Mouse (Mus musculus): ENCODE data around the gene Szt2.

Gene Szt2

GRCm38 (mm10) chr4:118351828-118352227 lies 57.2 kb downstream of the Szt2 start:
- no peak for TF ChIP-seq GATA4 (IDR thresholded peaks at IDR 0.05; ENCODE audit: insufficient replicate concordance, low read length)

GRCm38 (mm10) chr4:118350864-118351263 lies 58.2 kb downstream of the Szt2 start:
- no peak for TF ChIP-seq GATA4 (IDR thresholded peaks at IDR 0.05; ENCODE audit: insufficient replicate concordance, low read length)

- no peak for TF ChIP-seq GATA4 (IDR thresholded peaks at IDR 0.05; ENCODE audit: insufficient replicate concordance, low read length)
Measured at GRCm38 (mm10) chr4:118347529-118348309, 61.4 kb downstream of the Szt2 start.

- no peak for TF ChIP-seq GATA4 (IDR thresholded peaks at IDR 0.05; ENCODE audit: insufficient replicate concordance, low read length)
Measured at GRCm38 (mm10) chr4:118341447-118341846, 67.6 kb downstream of the Szt2 start.

GRCm38 (mm10) chr4:118336658-118337057 lies 72.4 kb downstream of the Szt2 start:
- TF ChIP-seq GATA4 (IDR thresholded peaks at IDR 0.05; ENCODE audit: insufficient replicate concordance, low read length) = no peak

GRCm38 (mm10) chr4:118335991-118336390 lies 73.1 kb downstream of the Szt2 start:
- TF ChIP-seq GATA4 (IDR thresholded peaks at IDR 0.05; ENCODE audit: insufficient replicate concordance, low read length) = no peak

- TF ChIP-seq GATA4 (IDR thresholded peaks at IDR 0.05; ENCODE audit: insufficient replicate concordance, low read length) = no peak
Measured at GRCm38 (mm10) chr4:118331777-118332176, 77.3 kb downstream of the Szt2 start.

- TF ChIP-seq GATA4 (IDR thresholded peaks at IDR 0.05; ENCODE audit: insufficient replicate concordance, low read length) = no peak
Measured at GRCm38 (mm10) chr4:118326476-118326875, 82.6 kb downstream of the Szt2 start.

- no peak for TF ChIP-seq GATA4 (IDR thresholded peaks at IDR 0.05; ENCODE audit: insufficient replicate concordance, low read length)
Measured at GRCm38 (mm10) chr4:118320636-118321035, 88.4 kb downstream of the Szt2 start.

GRCm38 (mm10) chr4:118319706-118320344 lies 89.2 kb downstream of the Szt2 start:
- no peak for TF ChIP-seq GATA4 (IDR thresholded peaks at IDR 0.05; ENCODE audit: insufficient replicate concordance, low read length)

GRCm38 (mm10) chr4:118316662-118317061 lies 92.4 kb downstream of the Szt2 start:
- TF ChIP-seq GATA4 (IDR thresholded peaks at IDR 0.05; ENCODE audit: insufficient replicate concordance, low read length) = no peak

- TF ChIP-seq GATA4 (IDR thresholded peaks at IDR 0.05; ENCODE audit: insufficient replicate concordance, low read length) = no peak
Measured at GRCm38 (mm10) chr4:118315286-118315685, 93.8 kb downstream of the Szt2 start.
